Mouse (Mus musculus): Measurements from ENCODE around the gene Vgll4. TPM values are rescaled to one million over a fixed set of nuclear protein-coding genes. Genes with fewer than 3 reads are reported as not detected.
"Not testable (repeated sequence)": the region's sequence is repeated elsewhere in the genome, so short reads cannot be mapped to it uniquely, and the experiment has no call there.

The Vgll4 gene
- polyA plus RNA-seq, 1 experiment, result 36.4 TPM

DNA sequence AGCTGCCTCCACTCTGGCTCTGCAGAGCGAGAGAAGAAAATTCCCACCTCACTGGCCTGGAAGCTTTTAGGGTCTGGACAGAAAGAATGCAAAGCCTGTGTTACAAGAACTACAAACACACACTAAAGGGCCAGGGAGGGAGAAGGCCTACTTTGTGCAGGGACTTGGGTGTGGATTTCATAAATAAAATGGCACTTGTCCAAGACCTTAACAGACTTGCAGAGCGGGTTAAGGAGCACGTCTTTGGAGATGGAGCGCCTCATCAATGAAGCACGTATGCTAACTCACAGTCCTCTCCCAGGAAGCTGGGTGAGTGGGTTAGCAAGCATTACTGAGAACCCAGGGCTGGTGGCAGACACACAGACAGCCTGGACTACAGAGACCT lies 37.7 kb downstream of the Vgll4 start:
- Histone ChIP-seq H3K4me3 (ENCODE audit: insufficient read depth, low read length) (no peak overlapping the region), H3K4me1 (ENCODE audit: control insufficient read depth, insufficient read depth, low read length) (peaks cover 5% of the 10 kb centered on the region; the same call in 1 of the 2 replicates), H3K27ac (ENCODE audit: insufficient read depth, low read length) (peak overlapping the region; percentile 1; the same call in 1 of the 2 replicates)
- no peak for TF ChIP-seq POLR2A (IDR thresholded peaks at IDR 0.05; ENCODE audit: low read depth, low read length)
- TF ChIP-seq CTCF (IDR thresholded peaks at IDR 0.05; ENCODE audit: borderline replicate concordance, insufficient read depth, low read length), result no peak

DNA sequence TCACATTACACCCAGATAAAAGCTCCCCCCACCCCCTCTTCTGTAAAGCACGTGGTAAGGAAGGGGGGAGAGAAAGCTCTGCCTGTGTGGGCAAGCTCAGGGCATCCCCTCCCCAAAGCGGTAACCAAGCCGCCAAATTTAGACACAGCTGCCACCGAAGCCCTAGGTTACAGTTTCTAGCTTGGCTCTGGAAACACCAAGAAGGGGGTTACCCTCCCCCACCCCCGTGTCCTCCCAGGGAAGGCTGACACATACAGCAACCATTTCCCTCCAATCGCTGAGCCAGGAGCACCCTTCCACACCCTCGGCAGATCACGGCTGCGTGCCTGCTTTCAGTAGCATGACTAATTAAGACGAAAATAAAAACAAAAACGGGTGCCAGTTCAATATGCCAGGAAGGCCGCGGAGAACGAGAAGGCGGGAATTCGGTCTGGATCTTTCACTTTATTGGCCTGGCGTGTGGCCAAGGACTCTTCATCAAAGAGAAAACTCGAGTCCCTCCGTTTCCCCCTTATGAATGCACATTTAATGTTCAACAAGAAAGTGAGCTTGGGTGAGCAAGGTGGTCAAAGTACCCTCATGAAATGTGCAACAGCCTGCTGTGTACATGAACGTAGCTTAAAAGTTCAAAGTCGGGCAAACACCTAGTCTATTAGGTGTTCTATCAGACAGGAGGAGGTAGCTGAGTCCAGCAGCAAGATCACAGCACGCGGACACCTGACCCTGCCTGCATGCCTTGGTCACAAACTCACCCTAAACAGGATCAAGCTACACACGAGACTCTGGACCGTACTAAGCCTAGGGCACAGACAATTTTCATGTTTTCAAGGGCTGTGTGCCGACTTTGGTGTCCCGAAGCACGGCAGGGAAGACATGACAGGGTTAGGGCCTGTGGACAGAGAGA lies 38.3 kb downstream of the Vgll4 start:
- TF ChIP-seq POLR2A (IDR thresholded peaks at IDR 0.05; ENCODE audit: low read depth, low read length), result no peak
- TF ChIP-seq CTCF (IDR thresholded peaks at IDR 0.05; ENCODE audit: borderline replicate concordance, insufficient read depth, low read length), result no peak
- Histone ChIP-seq H3K4me3 (ENCODE audit: insufficient read depth, low read length) (no peak overlapping the region), H3K27ac (ENCODE audit: insufficient read depth, low read length) (peak overlapping the region; percentile 33), H3K4me1 (ENCODE audit: control insufficient read depth, insufficient read depth, low read length) (peaks cover 5% of the 10 kb centered on the region; the same call in 1 of the 2 replicates)

DNA sequence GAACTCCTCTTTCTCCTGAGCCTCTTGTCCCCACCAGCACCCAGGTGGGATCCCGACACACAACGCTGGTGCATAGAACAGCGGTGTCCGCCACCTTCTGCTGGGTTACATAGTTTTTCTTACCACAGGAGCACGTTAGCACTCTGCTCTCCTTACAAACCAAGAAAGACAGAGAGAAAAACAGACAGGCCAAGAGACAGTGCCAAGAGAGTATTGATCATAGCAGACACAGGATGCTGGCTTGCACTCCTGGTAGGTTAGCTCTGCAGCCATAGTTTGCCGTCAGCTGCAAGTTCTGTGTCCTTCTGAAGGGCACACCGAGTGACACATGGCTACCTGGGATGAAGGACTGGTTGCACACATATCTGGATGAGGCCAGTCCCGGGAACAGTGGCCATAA lies 39.1 kb downstream of the Vgll4 start:
- no peak overlapping the region for H3K4me3 ChIP-seq (ENCODE audit: insufficient read depth, low read length)
- no peak for TF ChIP-seq CTCF (IDR thresholded peaks at IDR 0.05; ENCODE audit: borderline replicate concordance, insufficient read depth, low read length)
- no peak for TF ChIP-seq POLR2A (IDR thresholded peaks at IDR 0.05; ENCODE audit: low read depth, low read length)

DNA sequence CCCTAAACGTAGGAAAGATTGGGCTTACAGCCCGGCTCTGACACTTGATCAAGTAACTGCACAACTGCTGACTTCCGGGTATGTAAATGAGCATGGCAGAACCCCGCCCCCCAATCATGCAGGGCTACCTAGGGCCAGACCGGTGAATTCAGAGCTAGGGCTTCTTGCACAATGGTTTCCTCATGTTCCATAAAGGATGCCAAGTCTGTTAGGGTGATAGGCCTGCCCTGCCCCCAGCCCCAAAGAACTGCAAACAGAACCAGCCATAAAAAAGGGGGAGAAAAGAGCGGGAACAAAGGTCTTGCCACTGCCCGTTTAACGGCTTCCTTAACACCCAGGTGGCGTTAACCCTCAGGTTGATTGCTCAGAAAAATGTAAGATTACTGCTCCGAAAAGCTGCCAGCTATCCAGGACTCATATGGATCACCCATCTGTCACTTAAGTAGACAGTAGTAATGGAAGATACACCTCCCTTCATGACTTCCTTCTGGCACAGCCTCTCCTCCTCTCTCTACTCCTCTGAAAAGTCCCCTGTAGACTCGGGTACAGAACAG lies 39.7 kb downstream of the Vgll4 start:
- Histone ChIP-seq H3K27ac (ENCODE audit: insufficient read depth, low read length) (no peak overlapping the region), H3K4me3 (ENCODE audit: insufficient read depth, low read length) (no peak overlapping the region), H3K4me1 (ENCODE audit: control insufficient read depth, insufficient read depth, low read length) (peaks cover 5% of the 10 kb centered on the region; the same call in 1 of the 2 replicates)
- TF ChIP-seq CTCF (IDR thresholded peaks at IDR 0.05; ENCODE audit: borderline replicate concordance, insufficient read depth, low read length) (no peak), POLR2A (IDR thresholded peaks at IDR 0.05; ENCODE audit: low read depth, low read length) (no peak)

More for the DNA sequence above, 39.1 kb downstream of the Vgll4 start:
- H3K4me1 ChIP-seq (ENCODE audit: control insufficient read depth, insufficient read depth, low read length), result peaks cover 5% of the 10 kb centered on the region; the same call in 1 of the 2 replicates
- no peak overlapping the region for H3K27ac ChIP-seq (ENCODE audit: insufficient read depth, low read length)

DNA sequence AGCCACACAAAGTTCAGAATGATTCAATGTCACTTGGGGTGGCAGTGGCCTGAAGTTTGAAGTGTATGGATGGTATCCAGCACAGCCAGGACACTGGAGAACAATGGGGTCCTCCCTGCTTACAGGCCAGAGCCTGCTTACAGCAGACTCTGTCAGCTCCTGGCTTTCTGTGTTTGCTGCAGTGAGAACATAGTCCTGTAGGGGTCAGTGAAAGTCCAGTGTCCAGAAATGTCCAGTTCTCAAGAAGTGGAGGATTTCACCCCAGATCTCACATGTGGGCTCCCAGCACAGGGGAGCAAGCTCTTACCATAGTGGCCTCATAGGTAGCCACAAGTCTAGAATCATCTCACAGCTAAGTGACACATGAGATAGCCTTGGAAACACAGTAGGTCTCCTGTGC lies 40.4 kb downstream of the Vgll4 start:
- H3K4me1 ChIP-seq (ENCODE audit: control insufficient read depth, insufficient read depth, low read length), result peaks cover 5% of the 10 kb centered on the region; the same call in 1 of the 2 replicates
- no peak for TF ChIP-seq POLR2A (IDR thresholded peaks at IDR 0.05; ENCODE audit: low read depth, low read length)
- 0 out of 2 replicates have a peak, but pooled peaks have one; percentile 8 for TF ChIP-seq CTCF (IDR thresholded peaks at IDR 0.05; ENCODE audit: borderline replicate concordance, insufficient read depth, low read length)
- H3K4me3 ChIP-seq (ENCODE audit: insufficient read depth, low read length), result no peak overlapping the region
- H3K27ac ChIP-seq (ENCODE audit: insufficient read depth, low read length), result no peak overlapping the region

DNA sequence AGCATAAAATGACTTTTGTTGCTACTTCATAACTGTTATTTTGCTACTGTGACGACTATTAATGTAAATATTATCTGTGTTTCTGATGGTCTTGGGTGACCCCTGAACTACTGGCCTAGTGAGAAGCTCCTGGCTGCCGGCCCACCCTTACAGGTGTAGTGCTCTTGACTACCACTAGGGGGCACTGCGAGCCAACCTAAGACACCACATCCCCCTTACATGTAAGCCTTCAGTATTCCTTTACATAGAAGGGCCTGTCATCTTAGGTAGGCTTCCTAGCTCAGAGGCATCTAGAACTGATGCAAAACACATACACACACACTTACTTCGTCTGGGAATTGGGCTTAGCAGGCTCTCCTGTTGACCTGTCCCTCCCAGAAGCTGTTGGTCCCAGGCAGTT lies 41.3 kb downstream of the Vgll4 start:
- Histone ChIP-seq H3K27ac (ENCODE audit: insufficient read depth, low read length) (no peak overlapping the region), H3K4me3 (ENCODE audit: insufficient read depth, low read length) (no peak overlapping the region), H3K4me1 (ENCODE audit: control insufficient read depth, insufficient read depth, low read length) (peaks cover 5% of the 10 kb centered on the region; the same call in 1 of the 2 replicates)
- TF ChIP-seq CTCF (IDR thresholded peaks at IDR 0.05; ENCODE audit: borderline replicate concordance, insufficient read depth, low read length), result peak; percentile 88
- TF ChIP-seq POLR2A (IDR thresholded peaks at IDR 0.05; ENCODE audit: low read depth, low read length), result no peak

DNA sequence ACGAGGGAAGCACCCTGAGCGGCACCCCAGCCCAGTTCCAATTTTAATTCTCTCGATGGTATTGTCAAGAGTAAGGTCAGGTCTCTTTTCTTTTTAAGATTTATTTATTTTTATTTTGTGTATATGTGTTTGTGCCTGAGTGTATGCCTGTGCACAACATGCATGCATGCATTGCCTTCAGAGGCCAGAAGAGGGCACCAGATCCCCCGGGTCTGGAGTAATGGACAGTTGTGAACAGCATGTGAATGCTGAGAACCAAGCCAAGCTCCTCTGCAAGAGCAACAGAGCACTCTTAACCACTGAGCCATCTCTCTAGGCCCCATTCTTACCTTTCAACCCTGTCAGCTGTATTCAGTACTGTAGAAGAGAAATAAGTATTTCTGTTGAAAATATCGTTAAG lies 42.4 kb downstream of the Vgll4 start:
- H3K27ac ChIP-seq (ENCODE audit: insufficient read depth, low read length), result no peak overlapping the region
- H3K4me3 ChIP-seq (ENCODE audit: insufficient read depth, low read length), result no peak overlapping the region
- TF ChIP-seq CTCF (IDR thresholded peaks at IDR 0.05; ENCODE audit: borderline replicate concordance, insufficient read depth, low read length) (peak; percentile 5; the same call in 1 of the 2 replicates), POLR2A (IDR thresholded peaks at IDR 0.05; ENCODE audit: low read depth, low read length) (no peak)
- H3K4me1 ChIP-seq (ENCODE audit: control insufficient read depth, insufficient read depth, low read length), result peaks cover 5% of the 10 kb centered on the region; the same call in 1 of the 2 replicates

DNA sequence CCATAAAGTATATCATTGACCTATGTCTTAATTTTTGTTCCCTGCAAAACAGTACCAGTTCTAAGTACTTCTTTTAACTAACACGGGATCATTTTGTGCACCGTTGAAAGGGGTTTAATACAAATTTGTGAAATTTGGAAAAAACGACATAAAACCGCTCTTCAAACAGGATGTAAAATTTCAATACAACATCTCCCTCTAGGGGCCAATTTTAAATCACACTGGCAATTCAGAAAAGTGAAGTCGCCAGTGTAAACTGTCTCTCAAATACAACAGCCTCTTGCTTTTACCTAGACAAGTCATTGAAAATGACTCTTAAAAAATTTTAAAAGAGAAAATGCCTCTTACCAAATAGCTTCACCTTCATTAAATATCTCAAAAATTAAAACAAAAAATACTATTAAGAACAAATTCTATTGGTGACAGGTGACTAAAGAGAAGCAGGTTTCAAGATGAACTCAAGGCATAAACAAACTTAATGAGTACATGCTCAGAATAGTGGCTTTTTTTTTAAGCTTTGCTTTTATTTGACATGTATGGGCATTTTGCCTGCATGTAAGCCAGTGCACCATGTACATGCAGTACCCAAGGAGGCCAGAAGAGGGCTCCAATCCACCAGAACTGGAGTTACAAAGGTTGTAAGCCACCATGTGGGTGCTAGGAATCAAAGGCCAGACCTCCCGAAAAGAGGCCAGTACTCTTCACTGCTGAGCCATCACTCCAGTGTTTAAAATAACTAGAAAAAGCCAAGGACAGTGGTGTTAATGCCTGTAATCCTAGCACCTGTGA lies 43.2 kb downstream of the Vgll4 start:
- H3K27ac ChIP-seq (ENCODE audit: insufficient read depth, low read length), result no peak overlapping the region
- TF ChIP-seq CTCF (IDR thresholded peaks at IDR 0.05; ENCODE audit: borderline replicate concordance, insufficient read depth, low read length) (0 out of 2 replicates have a peak, but pooled peaks have one; percentile 11), POLR2A (IDR thresholded peaks at IDR 0.05; ENCODE audit: low read depth, low read length) (no peak)
- peaks cover 5% of the 10 kb centered on the region; the same call in 1 of the 2 replicates for H3K4me1 ChIP-seq (ENCODE audit: control insufficient read depth, insufficient read depth, low read length)
- no peak overlapping the region for H3K4me3 ChIP-seq (ENCODE audit: insufficient read depth, low read length)

DNA sequence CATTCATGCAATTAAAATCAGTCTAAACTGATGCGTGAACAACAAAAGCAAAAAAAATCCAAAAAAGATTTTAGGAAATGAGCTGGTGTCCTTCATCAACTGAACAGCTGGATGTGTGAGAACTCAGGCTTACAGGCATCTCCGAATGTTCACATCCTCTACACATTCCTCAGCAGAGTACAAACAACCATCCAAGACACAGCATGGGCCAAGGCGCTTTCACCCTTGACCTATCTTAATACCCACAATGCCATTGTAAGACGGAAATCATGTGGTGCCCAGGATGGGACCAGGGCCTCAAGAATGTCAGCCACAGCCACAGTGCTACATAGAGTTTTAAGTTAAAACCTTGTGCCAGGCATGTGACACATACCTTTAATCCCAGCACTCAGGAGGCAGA lies 44.6 kb downstream of the Vgll4 start:
- TF ChIP-seq CTCF (IDR thresholded peaks at IDR 0.05; ENCODE audit: borderline replicate concordance, insufficient read depth, low read length) (no peak), POLR2A (IDR thresholded peaks at IDR 0.05; ENCODE audit: low read depth, low read length) (no peak)
- no peaks in the 10 kb centered on the region for H3K4me1 ChIP-seq (ENCODE audit: control insufficient read depth, insufficient read depth, low read length)
- no peak overlapping the region for H3K27ac ChIP-seq (ENCODE audit: insufficient read depth, low read length)
- no peak overlapping the region for H3K4me3 ChIP-seq (ENCODE audit: insufficient read depth, low read length)

DNA sequence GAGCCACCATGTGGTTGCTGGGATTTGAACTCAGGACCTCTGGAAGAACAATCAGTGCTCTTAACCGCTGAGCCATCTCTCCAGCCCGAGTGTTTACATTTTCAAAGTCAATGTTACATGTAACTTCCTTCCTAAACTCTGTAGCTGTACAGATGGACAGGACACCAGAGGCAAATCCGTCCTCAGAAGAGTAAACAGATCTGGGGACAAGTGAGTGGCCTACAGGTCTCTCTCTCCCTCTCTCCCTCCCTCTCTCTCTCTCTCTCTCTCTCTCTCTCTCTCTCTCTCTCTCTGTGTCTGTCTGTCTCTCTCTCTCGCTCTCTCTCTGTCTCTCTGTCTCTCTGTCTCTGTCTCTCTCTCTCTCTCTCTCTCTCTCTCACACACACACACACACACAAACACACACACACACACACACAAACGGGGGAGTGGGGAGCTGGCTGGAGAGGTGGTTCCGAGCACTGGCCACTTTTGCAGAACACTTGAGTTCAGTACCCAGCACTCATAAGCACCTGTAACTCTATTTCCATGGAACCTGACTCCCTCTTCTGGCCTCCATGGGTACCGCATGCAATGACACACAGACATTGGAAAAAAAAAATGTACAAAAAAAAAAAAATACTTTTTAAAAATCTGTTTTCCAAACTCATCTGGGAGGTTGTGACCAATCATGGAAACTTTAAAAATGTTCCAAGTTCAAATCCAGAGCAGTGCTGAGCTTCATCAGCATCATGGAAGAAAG lies 47.3 kb downstream of the Vgll4 start:
- not testable (repeated sequence) for H3K4me1 ChIP-seq (ENCODE audit: control insufficient read depth, insufficient read depth, low read length); H3K27ac ChIP-seq (ENCODE audit: insufficient read depth, low read length); H3K4me3 ChIP-seq (ENCODE audit: insufficient read depth, low read length)
